Mouse (Mus musculus) megakaryocyte, embryonic 14.5 days (primary cell): Measurements from ENCODE around the gene Syt1.

Experiments
- FLI1 ChIP-seq: IDR thresholded peaks from 2 replicates; pipeline ENCODE4 v1.6.1; 2012; ENCODE audit warnings: low read length, inconsistent platforms, mixed read lengths
- GATA1 ChIP-seq: IDR thresholded peaks from 3 replicates; pipeline ENCODE4 v1.6.1; 2012; ENCODE audit warnings: mixed read lengths, low read length, inconsistent platforms, borderline replicate concordance

DNA sequence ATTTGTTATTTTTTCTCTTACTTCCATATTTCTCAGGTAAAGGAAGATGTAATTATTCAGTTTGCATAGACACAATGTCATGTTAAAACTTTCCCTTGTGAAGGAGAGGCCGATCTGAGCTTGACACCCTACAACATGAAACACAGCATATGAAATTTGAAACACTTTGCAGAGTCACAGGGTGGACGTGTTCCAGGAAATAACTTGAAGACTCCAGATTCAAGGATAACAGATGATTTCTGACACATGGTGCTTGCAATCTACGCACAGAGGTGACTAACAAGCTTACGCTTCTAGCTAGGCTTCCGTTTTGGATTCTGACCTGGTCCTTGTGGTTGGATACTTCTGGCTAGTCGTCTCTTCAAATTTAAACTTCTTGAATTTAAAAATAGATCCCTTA, 239.7 kb downstream of the Syt1 start:
- TF ChIP-seq GATA1 (no peak), FLI1 (no peak)
